In the genomic region with DNA sequence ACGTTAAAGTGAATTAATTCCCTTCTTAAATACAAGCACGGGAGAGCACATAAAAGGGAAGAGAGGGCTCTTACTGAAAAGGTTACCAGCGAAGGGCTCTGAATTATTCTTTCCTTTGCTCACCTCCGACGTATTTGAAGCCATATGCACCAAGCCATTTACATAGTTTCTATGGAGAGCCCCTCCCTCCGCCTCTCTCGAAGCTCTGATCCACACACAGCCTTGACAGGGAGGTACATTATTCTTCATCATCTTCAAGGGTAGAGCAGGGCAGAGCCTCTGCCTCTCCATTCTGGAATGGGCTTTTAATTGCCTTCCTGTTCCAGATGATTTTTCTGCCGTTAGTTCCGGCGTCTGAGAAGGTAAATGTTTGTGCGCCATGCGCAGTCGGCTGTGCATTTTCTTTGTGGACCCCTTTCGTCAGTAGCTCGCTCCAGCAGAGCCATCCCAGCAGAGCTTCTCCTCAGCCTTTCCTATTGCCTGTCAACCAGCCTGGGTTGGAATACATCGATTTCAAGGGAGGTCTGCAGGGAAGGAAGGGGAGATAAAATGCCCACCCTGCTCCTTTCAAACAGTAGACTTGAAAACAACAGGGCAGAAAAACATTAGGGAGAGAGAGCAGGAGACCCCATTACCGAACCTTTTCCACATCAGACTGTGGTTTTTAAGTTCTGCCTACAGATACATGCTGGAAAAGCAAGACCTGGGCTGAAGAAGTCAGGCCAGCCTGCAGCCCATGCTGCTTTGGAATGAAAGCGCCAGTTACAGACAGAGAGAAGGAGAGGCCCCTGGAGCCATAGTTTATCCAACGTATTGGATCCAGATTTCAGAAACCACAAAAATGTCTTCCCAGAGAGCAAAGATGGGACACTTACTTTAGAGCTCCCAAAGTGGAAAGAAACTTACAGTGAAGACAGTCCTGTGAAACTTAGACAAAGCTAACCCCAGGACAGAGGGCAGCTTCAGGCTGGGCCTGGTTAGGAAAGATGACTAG, we compare ENCODE assay signal across 14 mouse cellular contexts.
A peak's percentile ranks its signal among the peaks of the same experiment; 100 is the strongest.
DNase-seq lines count a peak whose midpoint lies in the region; ATAC-seq and TF ChIP-seq lines count a peak whose summit lies in the region.
"Had no signal": no experiment of that assay in that cellular context is flagged by ENCODE, and none has a peak within 500 bp of the region (broad histone marks: within the 10 kb centered on the region; RNA-seq: fewer than 3 reads in every experiment).

No protein-coding gene starts in this region.

- peaks cover 4% of the 10 kb centered on the region; the same call in 1 of the 2 replicates for H3K4me1 ChIP-seq in kidney, embryonic 16.5 days (ENCODE audit: insufficient read depth, low read length)
- peaks cover 20% of the 10 kb centered on the region for H3K4me1 ChIP-seq in embryonic facial prominence, embryonic 12.5 days
- H3K4me1 ChIP-seq in hindbrain, embryonic 12.5 days, result 0 out of 2 replicates have a peak, but pooled peaks cover 10% of the 10 kb centered on the region
- H3K4me1 ChIP-seq in cerebellum, adult 2 months (ENCODE audit: control insufficient read depth, insufficient read depth, low read length), result no peaks in the 10 kb centered on the region
- H3K4me1 ChIP-seq: forebrain, embryonic 12.5 days; stomach, embryonic 15.5 days had no signal

- no peaks in the 10 kb centered on the region for H3K27me3 ChIP-seq in kidney, embryonic 16.5 days (ENCODE audit: insufficient read depth, low read length)
- no peaks in the 10 kb centered on the region for H3K27me3 ChIP-seq in embryonic facial prominence, embryonic 12.5 days
- H3K27me3 ChIP-seq in hindbrain, embryonic 12.5 days, result no peaks in the 10 kb centered on the region
- H3K27me3 ChIP-seq in cerebellum, adult 2 months (ENCODE audit: control insufficient read depth, insufficient read depth, low read length), result no peaks in the 10 kb centered on the region
- H3K27me3 ChIP-seq: forebrain, embryonic 12.5 days; stomach, embryonic 15.5 days had no signal

- peak overlapping the region; percentile 41; the same call in 1 of the 2 replicates for H3K27ac ChIP-seq in kidney, embryonic 16.5 days (ENCODE audit: low read length)
- peak overlapping the region; percentile 92 for H3K27ac ChIP-seq in embryonic facial prominence, embryonic 12.5 days
- peak overlapping the region; percentile 69 for H3K27ac ChIP-seq in hindbrain, embryonic 12.5 days
- H3K27ac ChIP-seq in cerebellum, adult 2 months (ENCODE audit: insufficient read depth, low read length), result no peak overlapping the region
- H3K27ac ChIP-seq: forebrain, embryonic 12.5 days; liver, embryonic 14.5 days; stomach, embryonic 15.5 days had no signal

- no peak for DNase-seq in kidney, adult 11 months
- DNase-seq in mesoderm, embryonic 11.5 days (ENCODE audit: low read depth, low spot score), result peak; percentile 47
- DNase-seq in adrenal gland, adult (ENCODE audit: inconsistent age in 2 of 2, low spot score in 1 of 2), result no peak
- no peak for DNase-seq in cerebellum, adult 2 months
- DNase-seq: cerebellum, postnatal 25 days; heart, postnatal 4 days; lung, postnatal 14 days; thymus, postnatal 36 days had no signal

- no peak overlapping the region for H3K9ac ChIP-seq in kidney, embryonic 16.5 days (replicated peaks; ENCODE audit: low read length)
- no peak overlapping the region for H3K9ac ChIP-seq in embryonic facial prominence, embryonic 12.5 days
- H3K9ac ChIP-seq in hindbrain, embryonic 12.5 days, result no peak overlapping the region
- H3K9ac ChIP-seq: forebrain, embryonic 12.5 days; liver, embryonic 14.5 days; stomach, embryonic 15.5 days had no signal

- TF ChIP-seq POLR2A in cerebellum, adult 2 months (IDR thresholded peaks at IDR 0.05; ENCODE audit: borderline replicate concordance, insufficient read depth, low read length), result no peak

- no peak overlapping the region for H3K4me3 ChIP-seq in kidney, embryonic 16.5 days (ENCODE audit: low read length)
- no peak overlapping the region for H3K4me3 ChIP-seq in embryonic facial prominence, embryonic 12.5 days
- no peak overlapping the region for H3K4me3 ChIP-seq in hindbrain, embryonic 12.5 days
- H3K4me3 ChIP-seq in cerebellum, adult 2 months (replicated peaks; ENCODE audit: insufficient read depth, low read depth, low read length), result no peak overlapping the region
- H3K4me3 ChIP-seq: forebrain, embryonic 12.5 days; stomach, embryonic 15.5 days had no signal

- no peak for ATAC-seq in kidney, embryonic 16.5 days (ENCODE audit: low FRiP score, low TSS enrichment)
- no peak for ATAC-seq in embryonic facial prominence, embryonic 12.5 days (ENCODE audit: insufficient number of reproducible peaks, insufficient read depth, low FRiP score, low TSS enrichment)
- 0 out of 2 replicates have a peak, but pooled peaks have one; percentile 60 for ATAC-seq in hindbrain, embryonic 12.5 days (ENCODE audit: low FRiP score)

- H3K36me3 ChIP-seq in kidney, embryonic 16.5 days (ENCODE audit: insufficient read depth, low read length), result no peaks in the 10 kb centered on the region
- no peaks in the 10 kb centered on the region for H3K36me3 ChIP-seq in embryonic facial prominence, embryonic 12.5 days
- H3K36me3 ChIP-seq in hindbrain, embryonic 12.5 days, result no peaks in the 10 kb centered on the region
- H3K36me3 ChIP-seq: forebrain, embryonic 12.5 days; stomach, embryonic 15.5 days had no signal

- H3K4me2 ChIP-seq in kidney, embryonic 16.5 days (replicated peaks; ENCODE audit: low read depth, low read length), result no peak overlapping the region
- no peak overlapping the region for H3K4me2 ChIP-seq in embryonic facial prominence, embryonic 12.5 days (replicated peaks)
- H3K4me2 ChIP-seq in hindbrain, embryonic 12.5 days (replicated peaks), result peak overlapping the region; percentile 15; the same call in 1 of the 2 replicates
- H3K4me2 ChIP-seq: forebrain, embryonic 12.5 days; stomach, embryonic 15.5 days had no signal

- no peak for TF ChIP-seq CTCF in cerebellum, adult 2 months (IDR thresholded peaks at IDR 0.05; ENCODE audit: borderline replicate concordance, insufficient read depth, low read depth, low read length)

- H3K9me3 ChIP-seq in kidney, embryonic 16.5 days (ENCODE audit: low read length), result no peaks in the 10 kb centered on the region
- H3K9me3 ChIP-seq in embryonic facial prominence, embryonic 12.5 days, result no peaks in the 10 kb centered on the region
- H3K9me3 ChIP-seq in hindbrain, embryonic 12.5 days (replicated peaks), result no peaks in the 10 kb centered on the region
- H3K9me3 ChIP-seq: forebrain, embryonic 12.5 days; stomach, embryonic 15.5 days had no signal

- 46% methylated on average over 19 of the region's 19 CpGs for WGBS in kidney, embryonic 16.5 days
- 52% methylated on average over 19 of the region's 19 CpGs for WGBS in embryonic facial prominence, embryonic 12.5 days
- WGBS in hindbrain, embryonic 12.5 days, result 58% methylated on average over 19 of the region's 19 CpGs
- 74% methylated on average over 19 of the region's 19 CpGs for WGBS in cerebellum, adult 2 months
